9 mouse cellular contexts compared by ENCODE assay signal in genomic region chr5:140617714-140618113, GRCm38 (mm10). TPM values are rescaled to one million over a fixed set of nuclear protein-coding genes. Genes with fewer than 3 reads are reported as not detected.
A peak's percentile ranks its signal among the peaks of the same experiment; 100 is the strongest.
DNase-seq lines count a peak whose midpoint lies in the region; ATAC-seq and TF ChIP-seq lines count a peak whose summit lies in the region.
"Had no signal": no experiment of that assay in that cellular context is flagged by ENCODE, and none has a peak within 500 bp of the region (broad histone marks: within the 10 kb centered on the region; RNA-seq: fewer than 3 reads in every experiment).

No protein-coding gene starts in this region.

- H3K27me3 ChIP-seq in forebrain, embryonic 12.5 days: no peaks in the 10 kb centered on the region
- H3K27me3 ChIP-seq in forebrain, embryonic 15.5 days: no peaks in the 10 kb centered on the region
- H3K27me3 ChIP-seq in stomach, embryonic 14.5 days (ENCODE audit: control insufficient read depth, insufficient read depth, low read length): no peaks in the 10 kb centered on the region
- H3K27me3 ChIP-seq in stomach, postnatal 0 days (ENCODE audit: control insufficient read depth, insufficient read depth, low read length): no peaks in the 10 kb centered on the region
- no peaks in the 10 kb centered on the region for H3K27me3 ChIP-seq in megakaryocyte, embryonic 14.5 days (replicated peaks)

- intact Hi-C loops in gastrocnemius, postnatal 14 days (cut with DNase I; ENCODE audit: low total_unique reads): loop anchor here (2.0 kb wide), 2 partner anchors 49 to 77 kb away; no protein-coding TSS in a partner anchor

- no peaks in the 10 kb centered on the region for H3K9me3 ChIP-seq in forebrain, embryonic 12.5 days
- no peaks in the 10 kb centered on the region for H3K9me3 ChIP-seq in forebrain, embryonic 15.5 days
- H3K9me3 ChIP-seq in stomach, embryonic 14.5 days (ENCODE audit: control insufficient read depth, low read depth, low read length): no peaks in the 10 kb centered on the region
- no peaks in the 10 kb centered on the region for H3K9me3 ChIP-seq in stomach, postnatal 0 days (ENCODE audit: control insufficient read depth, low read length)
- H3K9me3 ChIP-seq in megakaryocyte, embryonic 14.5 days: no peaks in the 10 kb centered on the region

- no peak for TF ChIP-seq EP300 in stomach, postnatal 0 days (optimal IDR thresholded peaks at IDR 0.05)

- no peak for TF ChIP-seq CTCF in stomach, postnatal 0 days (IDR thresholded peaks at IDR 0.05; ENCODE audit: low read depth)

- peaks cover 48% of the 10 kb centered on the region for H3K36me3 ChIP-seq in forebrain, embryonic 12.5 days (replicated peaks)
- H3K36me3 ChIP-seq in forebrain, embryonic 15.5 days: peaks cover 17% of the 10 kb centered on the region
- H3K36me3 ChIP-seq in stomach, embryonic 14.5 days (ENCODE audit: control insufficient read depth, insufficient read depth, low read length): peaks cover 30% of the 10 kb centered on the region
- H3K36me3 ChIP-seq in stomach, postnatal 0 days (ENCODE audit: control insufficient read depth, insufficient read depth, low read length): peaks cover 9% of the 10 kb centered on the region
- H3K36me3 ChIP-seq in megakaryocyte, embryonic 14.5 days (replicated peaks; ENCODE audit: low read length): peaks cover 60% of the 10 kb centered on the region

- DNase-seq in stomach, postnatal 0 days (ENCODE audit: low spot score): no peak
- DNase-seq in thymus, postnatal 4 days: peak; percentile 65
- DNase-seq in testis, postnatal 14 days (ENCODE audit: low spot score): no peak
- DNase-seq in gastrocnemius, postnatal 14 days: no peak

- WGBS in forebrain, embryonic 12.5 days: 80% methylated on average over 5 of the region's 5 CpGs
- 83% methylated on average over 5 of the region's 5 CpGs for WGBS in forebrain, embryonic 15.5 days
- WGBS in stomach, embryonic 14.5 days: 70% methylated on average over 5 of the region's 5 CpGs
- 62% methylated on average over 5 of the region's 5 CpGs for WGBS in stomach, postnatal 0 days

- peaks cover 36% of the 10 kb centered on the region for H3K4me1 ChIP-seq in forebrain, embryonic 12.5 days
- peaks cover 16% of the 10 kb centered on the region for H3K4me1 ChIP-seq in forebrain, embryonic 15.5 days
- H3K4me1 ChIP-seq in stomach, embryonic 14.5 days (ENCODE audit: control insufficient read depth, insufficient read depth, low read length): no peaks in the 10 kb centered on the region
- H3K4me1 ChIP-seq in stomach, postnatal 0 days (replicated peaks; ENCODE audit: control insufficient read depth, insufficient read depth): no peaks in the 10 kb centered on the region
- H3K4me1 ChIP-seq in megakaryocyte, embryonic 14.5 days: peaks cover 83% of the 10 kb centered on the region

- no peak overlapping the region for H3K4me3 ChIP-seq in forebrain, embryonic 12.5 days (replicated peaks)
- H3K4me3 ChIP-seq in forebrain, embryonic 15.5 days: no peak overlapping the region
- no peak overlapping the region for H3K4me3 ChIP-seq in stomach, embryonic 14.5 days (ENCODE audit: low read depth, low read length)
- H3K4me3 ChIP-seq in stomach, postnatal 0 days (ENCODE audit: low read depth, low read length): no peak overlapping the region
- H3K4me3 ChIP-seq in megakaryocyte, embryonic 14.5 days (replicated peaks): peak overlapping the region; percentile 62

- no peak overlapping the region for H3K4me2 ChIP-seq in forebrain, embryonic 12.5 days
- H3K4me2 ChIP-seq in forebrain, embryonic 15.5 days (replicated peaks): no peak overlapping the region
- no peak overlapping the region for H3K4me2 ChIP-seq in stomach, embryonic 14.5 days (replicated peaks; ENCODE audit: low read depth, low read length)
- H3K4me2 ChIP-seq in stomach, postnatal 0 days (replicated peaks; ENCODE audit: low read depth): no peak overlapping the region

- no peak overlapping the region for H3K9ac ChIP-seq in forebrain, embryonic 12.5 days
- no peak overlapping the region for H3K9ac ChIP-seq in forebrain, embryonic 15.5 days (replicated peaks)
- H3K9ac ChIP-seq in stomach, embryonic 14.5 days (replicated peaks; ENCODE audit: low read depth, low read length): no peak overlapping the region
- H3K9ac ChIP-seq in stomach, postnatal 0 days (ENCODE audit: low read length): no peak overlapping the region

- H3K27ac ChIP-seq in forebrain, embryonic 12.5 days: peak overlapping the region; percentile 43
- no peak overlapping the region for H3K27ac ChIP-seq in forebrain, embryonic 15.5 days (replicated peaks)
- peak overlapping the region; percentile 44; the same call in 1 of the 2 replicates for H3K27ac ChIP-seq in stomach, embryonic 14.5 days (ENCODE audit: low read length)
- no peak overlapping the region for H3K27ac ChIP-seq in stomach, postnatal 0 days (replicated peaks)

- no peak for ATAC-seq in forebrain, embryonic 12.5 days (ENCODE audit: low FRiP score)
- ATAC-seq in forebrain, embryonic 15.5 days (replicated peaks): no peak
- ATAC-seq in stomach, embryonic 14.5 days (ENCODE audit: insufficient number of reproducible peaks, insufficient read depth, low FRiP score, low read depth): no peak
- ATAC-seq in stomach, postnatal 0 days (ENCODE audit: low FRiP score, low TSS enrichment): no peak

RNA-seq across cellular contexts. Expression of gene Lfng, which starts 10.6 kb away (rescaled TPM):
- polyA plus RNA-seq in forebrain, embryonic 12.5 days (2016; fragmentation: Nextera tagmentation; extraction: Ambion mirVana): 30.9 and 32.8 TPM in 2 replicates
- 25.7 and 28.8 TPM in 2 replicates for polyA plus RNA-seq in forebrain, embryonic 15.5 days (2015; fragmentation: Nextera tagmentation; extraction: Ambion mirVana)
- polyA plus RNA-seq in stomach, embryonic 14.5 days (2014; fragmentation: Nextera tagmentation; extraction: Ambion mirVana): 22.4 and 25.8 TPM in 2 replicates
- 11.1 and 11.4 TPM in 2 replicates for polyA plus RNA-seq in stomach, postnatal 0 days (2015; fragmentation: Nextera tagmentation; extraction: Ambion mirVana)
- 7.3 and 31.9 TPM in 2 replicates for polyA plus RNA-seq in megakaryocyte, embryonic 14.5 days (2012; ENCODE audit: insufficient read depth, low replicate concordance)
- total RNA-seq in gastrocnemius, postnatal 14 days (2021): 1 to 10 TPM; 5.6 to 9.8 TPM

RNA-seq across cellular contexts. Expression of gene Ttyh3, which starts 31.1 kb away (rescaled TPM):
- polyA plus RNA-seq in forebrain, embryonic 12.5 days (2016; fragmentation: Nextera tagmentation; extraction: Ambion mirVana): 84.5 and 88.0 TPM in 2 replicates
- 78.9 and 85.5 TPM in 2 replicates for polyA plus RNA-seq in forebrain, embryonic 15.5 days (2015; fragmentation: Nextera tagmentation; extraction: Ambion mirVana)
- 41.9 and 43.1 TPM in 2 replicates for polyA plus RNA-seq in stomach, embryonic 14.5 days (2014; fragmentation: Nextera tagmentation; extraction: Ambion mirVana)
- 8.5 and 9.6 TPM in 2 replicates for polyA plus RNA-seq in stomach, postnatal 0 days (2015; fragmentation: Nextera tagmentation; extraction: Ambion mirVana)
- polyA plus RNA-seq in megakaryocyte, embryonic 14.5 days (2012; ENCODE audit: insufficient read depth, low replicate concordance): 302 and 455 TPM in 2 replicates
- 10 to 100 TPM; 16.9 to 22.5 TPM for total RNA-seq in gastrocnemius, postnatal 14 days (2021)

RNA-seq across cellular contexts. Expression of gene Grifin, which starts 52.8 kb away (rescaled TPM):
- not detected in 2 replicates for polyA plus RNA-seq in forebrain, embryonic 12.5 days (2016; fragmentation: Nextera tagmentation; extraction: Ambion mirVana)
- polyA plus RNA-seq in forebrain, embryonic 15.5 days (2015; fragmentation: Nextera tagmentation; extraction: Ambion mirVana): 0.33 TPM in 1 of 2 replicates, not detected in the other
- 0.74 TPM in 1 of 2 replicates, not detected in the other for polyA plus RNA-seq in stomach, embryonic 14.5 days (2014; fragmentation: Nextera tagmentation; extraction: Ambion mirVana)
- 0.17 TPM in 2 replicates for polyA plus RNA-seq in stomach, postnatal 0 days (2015; fragmentation: Nextera tagmentation; extraction: Ambion mirVana)
- polyA plus RNA-seq in megakaryocyte, embryonic 14.5 days (2012; ENCODE audit: insufficient read depth, low replicate concordance): 0.77 TPM in 1 of 2 replicates, not detected in the other
- total RNA-seq in gastrocnemius, postnatal 14 days (2021): not detected
- total RNA-seq: layer of hippocampus, adult 18-20 months had no signal

Comparison
In these comparisons a context has a peak if more than half of its experiments do, and no peak if none do; other contexts are left out.
1. H3K27ac ChIP-seq: peak in forebrain, embryonic 12.5 days (single experiment) and stomach, embryonic 14.5 days (single experiment); none in forebrain, embryonic 15.5 days (single experiment) and stomach, postnatal 0 days (single experiment).